Mouse (Mus musculus) brain, embryonic 14.5 days (tissue): ENCODE measurements around the gene Proca1.
A peak's percentile ranks its signal among the peaks of the same experiment; 100 is the strongest.

Experiments used
- CTCF ChIP-seq: fragments of 200-500 bp; IDR thresholded peaks from 2 replicates; pipeline ENCODE4 v1.5.1; 2012; ENCODE audit warnings: inconsistent platforms, mild to moderate bottlenecking, moderate library complexity, borderline replicate concordance; ENCODE audit not compliant: insufficient read depth, insufficient read length; ENCODE audit errors: extremely low read depth
- POLR2A ChIP-seq: fragments of 200-500 bp; IDR thresholded peaks from 2 replicates; pipeline ENCODE4 v1.6.1; 2012; ENCODE audit warnings: mild to moderate bottlenecking, inconsistent platforms, borderline replicate concordance; ENCODE audit not compliant: poor library complexity, insufficient read depth, insufficient read length, severe bottlenecking; ENCODE audit errors: extremely low read depth

- TF ChIP-seq CTCF (peak; percentile 45; the same call in 1 of the 2 replicates), POLR2A (no peak)
These were observed 42.0 kb upstream of the Proca1 start for GRCm38 (mm10) chr11:78151161-78151560.
